Mouse (Mus musculus) embryo, embryonic 9.5 days (tissue): ENCODE measurements around the gene Plvap.

Experiments
- DNase-seq: peaks from one replicate; pipeline ENCODE4 v3.0.0-alpha.2; 2017; ENCODE audit errors: extremely low spot score

The Plvap gene

GRCm38 (mm10) chr8:71526272-71526671 is 14.7 kb upstream of the Plvap start:
- DNase-seq: no peak

DNA sequence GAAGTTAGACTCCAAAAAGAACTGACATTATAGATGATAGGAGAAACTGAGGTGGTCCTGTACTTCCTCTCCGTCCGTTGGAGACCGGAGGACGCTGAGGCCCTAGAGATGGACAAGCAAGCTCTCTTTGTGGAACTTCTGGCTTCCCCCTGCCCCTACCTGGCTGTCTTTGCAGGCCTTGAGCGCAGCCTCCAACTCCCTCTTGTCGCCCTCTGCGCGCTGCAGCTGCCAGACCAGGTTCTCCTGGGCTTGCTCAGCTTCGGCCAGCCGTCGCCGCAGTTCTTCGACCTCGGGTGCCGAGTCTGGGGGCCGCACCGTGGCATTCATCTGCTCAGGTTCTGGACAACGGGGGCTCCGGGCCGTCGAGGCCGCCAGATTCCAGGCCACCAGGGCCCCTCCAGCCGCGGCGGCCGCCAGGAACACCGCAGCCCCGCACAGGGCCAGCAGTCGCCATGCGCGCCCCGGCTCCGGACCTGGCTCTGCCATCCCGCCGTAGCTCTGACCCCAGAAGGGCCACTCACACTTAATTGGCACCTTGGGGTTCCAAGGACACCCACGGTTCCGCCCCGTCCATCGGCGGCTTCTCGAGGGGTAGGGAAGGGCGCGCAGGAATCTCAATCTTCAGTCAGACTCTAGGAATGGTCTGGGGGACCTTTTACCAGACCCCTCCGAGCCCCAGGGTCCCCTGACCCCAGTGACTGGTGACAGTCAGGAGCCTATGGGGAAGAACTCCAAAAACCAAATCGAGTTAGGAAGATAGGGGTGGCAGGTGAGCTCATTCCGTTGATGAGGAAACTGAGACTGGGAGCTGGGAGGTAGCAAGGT is 13.9 kb upstream of the Plvap start, which contains the start of gene Ccdc194:
Ccdc194 (minus strand) TSS at position 486 of the 825 bp plus-strand sequence.
- no peak for DNase-seq

GRCm38 (mm10) chr8:71521634-71522033 is 10.1 kb upstream of the Plvap start:
- DNase-seq: peak; percentile 92

DNA sequence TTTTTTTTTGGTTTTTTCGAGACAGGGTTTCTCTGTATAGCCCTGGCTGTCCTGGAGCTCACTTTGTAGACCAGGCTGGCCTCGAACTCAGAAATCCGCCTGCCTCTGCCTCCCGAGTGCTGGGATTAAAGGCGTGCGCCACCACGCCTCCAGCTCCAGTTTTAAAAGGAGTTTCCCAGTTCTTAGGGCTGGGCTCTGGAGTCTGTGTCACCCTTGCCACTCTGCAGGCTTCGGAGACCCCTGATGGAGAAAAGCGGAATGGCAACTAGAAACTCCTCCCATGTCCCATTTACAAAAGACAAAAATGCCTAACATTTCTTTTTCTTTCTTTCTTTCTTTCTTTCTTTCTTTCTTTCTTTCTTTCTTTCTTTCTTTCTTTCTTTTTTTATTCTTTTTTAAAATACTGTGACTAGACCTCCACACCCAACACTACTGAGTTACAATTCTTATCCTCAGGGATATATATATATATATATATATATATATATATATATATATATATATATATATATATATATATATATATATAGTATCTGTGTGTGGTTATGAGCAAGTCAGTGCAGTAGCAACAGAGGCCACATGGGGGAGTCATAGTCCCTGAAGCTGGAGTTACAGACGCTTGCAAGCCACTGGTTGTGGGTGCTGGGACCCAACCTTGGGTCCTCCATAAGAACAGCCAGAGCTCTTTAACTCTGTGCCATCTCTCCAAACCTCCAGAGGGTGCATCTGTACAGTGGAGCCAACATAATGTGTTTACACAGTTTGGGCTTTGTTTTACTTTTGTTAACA is 7.7 kb upstream of the Plvap start:
- peak; percentile 66 for DNase-seq

GRCm38 (mm10) chr8:71516786-71517185 is 5.2 kb upstream of the Plvap start:
- peak; percentile 59 for DNase-seq

- no peak for DNase-seq
Observed at GRCm38 (mm10) chr8:71515043-71515442, 3.5 kb upstream of the Plvap start.

- DNase-seq: no peak
Observed at GRCm38 (mm10) chr8:71513018-71513754, 1.6 kb upstream of the Plvap start.

DNA sequence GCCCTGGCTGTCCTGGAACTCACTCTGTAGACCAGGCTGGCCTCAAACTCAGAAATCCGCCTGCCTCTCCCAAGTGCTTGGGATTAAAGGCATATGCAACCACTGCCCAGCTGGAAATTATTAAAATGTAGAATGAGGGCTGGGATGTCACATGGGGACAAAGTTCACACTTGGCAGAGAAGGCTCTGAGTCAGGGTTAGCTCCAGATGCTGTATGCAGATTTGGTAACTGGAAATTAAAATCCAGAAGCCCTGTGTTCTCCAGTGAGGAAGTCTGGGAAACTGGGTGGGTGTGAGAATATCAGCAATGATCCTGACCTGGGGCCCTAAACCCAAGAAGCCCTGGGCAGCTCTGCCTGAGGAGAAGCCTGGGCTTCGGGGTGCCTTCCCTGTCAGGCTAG is 2.2 kb downstream of the Plvap start:
- no peak for DNase-seq

DNA sequence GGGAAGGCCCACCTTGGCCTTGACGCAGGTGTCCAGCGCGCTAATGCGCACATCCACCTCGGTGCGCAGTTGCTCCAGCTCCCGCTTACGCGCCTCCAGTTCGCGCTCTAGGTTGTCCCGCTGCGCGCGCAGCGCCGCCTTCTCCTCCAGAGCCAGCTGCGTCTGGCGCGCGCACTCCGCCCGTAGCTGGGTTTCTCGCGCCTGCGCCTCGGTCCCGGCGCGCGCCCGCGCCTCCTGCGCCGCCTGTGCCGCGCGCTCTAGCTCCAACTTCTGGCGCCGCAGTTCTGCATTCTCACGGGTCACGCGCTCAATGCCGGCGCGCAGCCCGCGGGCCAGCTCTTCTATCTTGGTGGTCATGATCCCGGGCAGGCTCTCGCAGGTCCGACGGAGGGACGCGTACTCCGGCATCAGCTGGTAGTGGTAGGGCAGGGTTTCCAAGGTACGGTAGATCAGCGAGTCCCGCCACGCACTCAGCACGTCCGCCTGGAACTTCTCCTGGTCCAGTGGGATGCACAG is 3.9 kb downstream of the Plvap start:
- peak; percentile 81 for DNase-seq

- DNase-seq: no peak
Observed at GRCm38 (mm10) chr8:71505979-71506378, 5.6 kb downstream of the Plvap start.

DNA sequence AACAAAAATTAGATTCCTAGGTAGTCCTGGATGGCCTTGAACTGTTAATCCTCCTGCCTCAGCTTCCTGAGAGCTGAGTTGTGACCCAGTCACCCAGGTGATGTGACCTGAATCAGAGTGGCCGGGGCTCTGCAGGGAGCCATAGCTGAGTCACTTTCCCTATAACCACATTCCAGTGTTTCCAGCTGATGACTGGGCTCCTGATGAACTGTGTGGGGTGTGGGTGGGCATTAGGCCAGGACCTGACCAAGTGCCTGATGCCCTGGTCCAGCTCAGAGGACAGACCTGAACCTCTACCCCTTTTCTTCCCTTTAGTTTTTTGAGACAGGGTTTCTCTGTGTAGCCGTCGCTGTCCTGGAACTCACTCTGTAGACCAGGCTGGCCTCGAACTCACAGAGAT is 6.2 kb downstream of the Plvap start:
- DNase-seq: no peak

GRCm38 (mm10) chr8:71504349-71504748 is 7.2 kb downstream of the Plvap start:
- no peak for DNase-seq

GRCm38 (mm10) chr8:71498816-71499690 is 12.5 kb downstream of the Plvap start:
- DNase-seq: peak; percentile 68

DNA sequence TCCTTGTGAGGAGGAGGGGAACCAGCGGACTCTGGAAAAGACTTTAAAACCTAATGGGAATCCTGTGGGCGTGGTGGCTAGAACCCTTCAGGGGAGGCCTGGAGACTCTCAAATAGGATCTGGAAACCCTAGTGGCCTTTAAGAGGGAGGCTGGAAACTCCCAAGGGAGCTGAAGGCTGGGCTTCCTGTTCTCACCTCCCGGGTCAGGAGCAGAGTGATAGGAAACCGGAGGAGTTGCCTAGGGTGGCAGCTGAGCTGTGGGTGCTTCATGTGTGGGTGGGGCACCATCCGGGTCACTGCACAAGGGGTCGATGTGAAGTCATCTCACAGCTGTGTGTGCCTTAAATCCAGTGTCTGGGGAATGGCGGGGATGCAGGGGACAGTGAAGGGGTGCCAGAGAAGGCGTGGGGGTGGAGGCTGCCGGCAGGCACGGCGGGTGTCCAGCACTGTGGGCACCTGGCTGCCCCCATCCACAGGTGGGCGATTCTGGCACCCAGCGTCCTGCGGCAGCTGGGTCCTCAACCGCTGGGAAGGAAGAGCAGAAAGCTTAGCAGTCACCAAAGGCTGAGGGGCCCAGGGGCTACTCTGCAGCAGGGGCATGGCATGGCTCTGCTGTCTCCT is 13.6 kb downstream of the Plvap start:
- peak; percentile 40 for DNase-seq

- DNase-seq: no peak
Observed at GRCm38 (mm10) chr8:71497077-71497645, 14.4 kb downstream of the Plvap start.

- DNase-seq: peak; percentile 42
Observed at GRCm38 (mm10) chr8:71496481-71496880, 15.1 kb downstream of the Plvap start.

DNA sequence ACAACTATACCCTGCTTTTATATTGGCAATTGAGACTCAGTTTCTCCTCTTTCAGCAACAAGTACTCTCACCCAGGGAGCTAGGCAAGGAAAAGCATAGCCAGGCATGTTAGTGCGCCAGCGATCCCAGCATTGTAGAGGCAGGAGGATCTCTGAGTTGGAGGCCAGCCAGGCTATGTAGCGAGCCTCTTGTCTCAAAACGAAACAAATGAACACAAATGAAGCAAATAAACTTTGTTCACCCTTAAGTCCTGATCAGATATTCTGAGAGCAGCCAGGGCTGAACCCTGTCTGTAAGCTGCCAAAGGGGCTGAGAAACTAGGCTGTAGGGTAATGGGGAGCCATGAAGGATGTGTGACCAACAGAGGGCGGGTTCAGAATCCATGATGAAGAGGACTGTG is 15.7 kb downstream of the Plvap start:
- no peak for DNase-seq

- DNase-seq: peak; percentile 79
Observed at GRCm38 (mm10) chr8:71495039-71495438, 16.5 kb downstream of the Plvap start.

- peak; percentile 92 for DNase-seq
Observed at GRCm38 (mm10) chr8:71488454-71488853, 23.1 kb downstream of the Plvap start.
